Mouse (Mus musculus): ENCODE results near the gene Nckap5. TPM values are rescaled to one million over a fixed set of nuclear protein-coding genes. Genes with fewer than 3 reads are reported as not detected.

The Nckap5 gene
- polyA plus RNA-seq, 1 experiment = not detected

DNA sequence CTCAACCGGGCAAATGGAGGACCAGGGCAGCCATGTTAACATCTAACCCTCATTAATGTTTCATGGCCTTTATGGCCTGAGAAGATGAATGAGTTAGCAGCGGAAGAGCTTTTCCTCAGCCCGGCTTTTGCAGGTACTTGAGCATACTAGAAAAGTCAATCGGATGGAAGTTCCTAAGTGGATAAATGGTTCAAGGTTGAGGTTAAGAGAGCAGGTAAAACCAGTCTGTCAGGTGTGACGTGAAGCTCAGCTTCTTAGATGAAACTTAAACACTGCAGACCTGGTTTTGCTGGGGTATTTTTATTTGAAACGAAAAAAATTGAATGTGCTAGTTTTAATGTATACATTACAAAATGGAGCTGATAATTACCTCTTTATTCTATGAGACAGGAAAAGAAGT is 671.3 kb downstream of the Nckap5 start:
- Histone ChIP-seq H3K79me2 (ENCODE audit: control insufficient read depth, insufficient read depth) (no peaks in the 10 kb centered on the region), H3ac (ENCODE audit: control insufficient read depth, insufficient read length, low read depth) (no peak overlapping the region), H3K27me3 (ENCODE audit: control insufficient read depth, insufficient read depth, insufficient read length) (no peaks in the 10 kb centered on the region), H3K79me3 (ENCODE audit: low read depth) (no peaks in the 10 kb centered on the region), H3K4me3 (ENCODE audit: insufficient read depth, poor library complexity, severe bottlenecking) (no peak overlapping the region), H3K36me3 (ENCODE audit: control insufficient read depth, insufficient read depth) (no peaks in the 10 kb centered on the region)
- TF ChIP-seq CTCF (IDR thresholded peaks at IDR 0.05; ENCODE audit: control insufficient read depth, insufficient read depth, insufficient read length) = no peak
- no peak for TF ChIP-seq MAX (IDR thresholded peaks at IDR 0.05)
- TF ChIP-seq CEBPB (IDR thresholded peaks at IDR 0.05; ENCODE audit: low read depth) = no peak
- TF ChIP-seq MYOG (IDR thresholded peaks at IDR 0.05; ENCODE audit: control insufficient read depth, extremely low read depth, insufficient read length) = no peak
- no peak for TF ChIP-seq MYOD1 (IDR thresholded peaks at IDR 0.05; ENCODE audit: control insufficient read depth, insufficient read length, low read depth)
- no peak for TF ChIP-seq USF1 (IDR thresholded peaks at IDR 0.05; ENCODE audit: low read depth)
- TF ChIP-seq FOSL1 (IDR thresholded peaks at IDR 0.05; ENCODE audit: insufficient read depth, low read length, poor library complexity, severe bottlenecking) = no peak

GRCm38 (mm10) chr1:126155816-126156215 is 674.8 kb downstream of the Nckap5 start:
- H3K4me3 ChIP-seq (ENCODE audit: insufficient read depth, poor library complexity, severe bottlenecking) = no peak overlapping the region
- no peak for TF ChIP-seq CEBPB (IDR thresholded peaks at IDR 0.05; ENCODE audit: low read depth)
- TF ChIP-seq CTCF (IDR thresholded peaks at IDR 0.05; ENCODE audit: control insufficient read depth, insufficient read depth, insufficient read length) = no peak
- no peak for TF ChIP-seq MYOG (IDR thresholded peaks at IDR 0.05; ENCODE audit: control insufficient read depth, extremely low read depth, insufficient read length)
- no peak for TF ChIP-seq USF1 (IDR thresholded peaks at IDR 0.05; ENCODE audit: low read depth)
- TF ChIP-seq MAX (IDR thresholded peaks at IDR 0.05) = no peak
- no peak for TF ChIP-seq MYOD1 (IDR thresholded peaks at IDR 0.05; ENCODE audit: control insufficient read depth, insufficient read length, low read depth)
- TF ChIP-seq FOSL1 (IDR thresholded peaks at IDR 0.05; ENCODE audit: insufficient read depth, low read length, poor library complexity, severe bottlenecking) = no peak

DNA sequence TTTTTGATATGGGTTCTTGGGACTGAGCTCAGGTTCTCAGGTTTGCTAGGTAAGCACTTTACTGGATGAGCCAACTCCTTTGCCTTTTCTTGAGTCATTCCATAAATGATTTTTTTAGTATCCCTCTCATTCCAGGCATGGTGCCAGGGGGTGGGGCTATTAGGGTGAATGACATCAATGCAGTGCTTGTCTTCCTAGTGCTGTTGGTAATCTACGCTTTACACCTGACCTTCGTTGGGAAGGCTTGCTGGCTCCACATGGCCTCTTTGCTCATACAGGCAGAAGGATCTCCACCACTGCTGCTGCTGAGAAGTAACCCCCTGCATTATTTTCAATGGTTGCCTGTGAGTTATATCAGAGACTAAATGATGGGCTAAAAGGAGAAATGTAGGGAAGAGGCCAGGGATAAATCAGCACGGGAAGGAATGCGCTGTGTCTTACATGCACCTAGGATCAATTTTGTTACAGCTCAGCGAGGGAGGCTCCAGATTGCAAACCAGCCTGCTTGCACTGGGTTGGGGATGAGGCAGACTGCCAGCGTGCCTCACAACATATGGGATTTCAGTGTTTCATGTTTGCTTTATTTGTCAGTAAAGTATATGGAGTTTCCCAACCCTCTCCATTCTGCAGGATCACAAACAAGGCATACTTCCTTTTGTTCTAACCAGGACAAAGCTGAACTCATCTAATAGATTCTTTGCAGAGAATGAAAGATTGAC is 676.9 kb downstream of the Nckap5 start:
- no peak for TF ChIP-seq FOSL1 (IDR thresholded peaks at IDR 0.05; ENCODE audit: insufficient read depth, low read length, poor library complexity, severe bottlenecking)
- TF ChIP-seq USF1 (IDR thresholded peaks at IDR 0.05; ENCODE audit: low read depth) = no peak
- no peak for TF ChIP-seq MYOD1 (IDR thresholded peaks at IDR 0.05; ENCODE audit: control insufficient read depth, insufficient read length, low read depth)
- no peak for TF ChIP-seq MYOG (IDR thresholded peaks at IDR 0.05; ENCODE audit: control insufficient read depth, extremely low read depth, insufficient read length)
- TF ChIP-seq CEBPB (IDR thresholded peaks at IDR 0.05; ENCODE audit: low read depth) = no peak
- TF ChIP-seq MAX (IDR thresholded peaks at IDR 0.05) = no peak
- no peak for TF ChIP-seq CTCF (IDR thresholded peaks at IDR 0.05; ENCODE audit: control insufficient read depth, insufficient read depth, insufficient read length)
- H3K27me3 ChIP-seq (ENCODE audit: control insufficient read depth, insufficient read depth, insufficient read length) = no peaks in the 10 kb centered on the region

More at GRCm38 (mm10) chr1:126155816-126156215, 674.8 kb downstream of the Nckap5 start:
- Histone ChIP-seq H3ac (ENCODE audit: control insufficient read depth, insufficient read length, low read depth) (no peak overlapping the region), H3K79me3 (ENCODE audit: low read depth) (no peaks in the 10 kb centered on the region), H3K79me2 (ENCODE audit: control insufficient read depth, insufficient read depth) (no peaks in the 10 kb centered on the region), H3K27me3 (ENCODE audit: control insufficient read depth, insufficient read depth, insufficient read length) (no peaks in the 10 kb centered on the region), H3K36me3 (ENCODE audit: control insufficient read depth, insufficient read depth) (no peaks in the 10 kb centered on the region)

DNA sequence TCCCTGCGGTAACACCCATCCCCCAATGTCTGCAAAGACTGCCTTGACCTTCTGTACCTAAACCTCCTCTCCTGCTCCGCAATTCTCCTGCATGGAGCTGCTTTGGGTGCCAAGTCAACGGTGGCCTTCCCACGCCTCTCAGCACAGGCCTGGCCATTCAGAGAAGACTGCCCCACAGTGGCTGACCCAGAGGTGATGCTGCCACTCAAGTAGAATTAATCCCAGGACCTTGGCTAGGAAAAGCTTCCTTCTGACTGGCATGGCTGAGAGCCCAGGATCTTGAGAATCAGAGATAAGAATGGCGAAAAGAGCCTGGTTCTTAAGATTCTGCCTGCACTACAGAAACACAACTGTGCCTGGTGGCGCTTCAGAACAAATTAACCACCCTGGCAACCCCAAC is 678.4 kb downstream of the Nckap5 start:
- H3ac ChIP-seq (ENCODE audit: control insufficient read depth, insufficient read length, low read depth) = no peak overlapping the region
- no peaks in the 10 kb centered on the region for H3K27me3 ChIP-seq (ENCODE audit: control insufficient read depth, insufficient read depth, insufficient read length)
- H3K79me2 ChIP-seq (ENCODE audit: control insufficient read depth, insufficient read depth) = no peaks in the 10 kb centered on the region
- no peaks in the 10 kb centered on the region for H3K79me3 ChIP-seq (ENCODE audit: low read depth)
- TF ChIP-seq MYOD1 (IDR thresholded peaks at IDR 0.05; ENCODE audit: control insufficient read depth, insufficient read length, low read depth) (no peak), FOSL1 (IDR thresholded peaks at IDR 0.05; ENCODE audit: insufficient read depth, low read length, poor library complexity, severe bottlenecking) (no peak), USF1 (IDR thresholded peaks at IDR 0.05; ENCODE audit: low read depth) (no peak), CTCF (IDR thresholded peaks at IDR 0.05; ENCODE audit: control insufficient read depth, insufficient read depth, insufficient read length) (no peak), MAX (IDR thresholded peaks at IDR 0.05) (no peak), CEBPB (IDR thresholded peaks at IDR 0.05; ENCODE audit: low read depth) (no peak), MYOG (IDR thresholded peaks at IDR 0.05; ENCODE audit: control insufficient read depth, extremely low read depth, insufficient read length) (no peak)
- H3K36me3 ChIP-seq (ENCODE audit: control insufficient read depth, insufficient read depth) = no peaks in the 10 kb centered on the region
- H3K4me3 ChIP-seq (ENCODE audit: insufficient read depth, poor library complexity, severe bottlenecking) = no peak overlapping the region

More for the DNA sequence above, 676.9 kb downstream of the Nckap5 start:
- Histone ChIP-seq H3ac (ENCODE audit: control insufficient read depth, insufficient read length, low read depth) (no peak overlapping the region), H3K4me3 (ENCODE audit: insufficient read depth, poor library complexity, severe bottlenecking) (no peak overlapping the region), H3K79me2 (ENCODE audit: control insufficient read depth, insufficient read depth) (no peaks in the 10 kb centered on the region), H3K36me3 (ENCODE audit: control insufficient read depth, insufficient read depth) (no peaks in the 10 kb centered on the region), H3K79me3 (ENCODE audit: low read depth) (no peaks in the 10 kb centered on the region)

DNA sequence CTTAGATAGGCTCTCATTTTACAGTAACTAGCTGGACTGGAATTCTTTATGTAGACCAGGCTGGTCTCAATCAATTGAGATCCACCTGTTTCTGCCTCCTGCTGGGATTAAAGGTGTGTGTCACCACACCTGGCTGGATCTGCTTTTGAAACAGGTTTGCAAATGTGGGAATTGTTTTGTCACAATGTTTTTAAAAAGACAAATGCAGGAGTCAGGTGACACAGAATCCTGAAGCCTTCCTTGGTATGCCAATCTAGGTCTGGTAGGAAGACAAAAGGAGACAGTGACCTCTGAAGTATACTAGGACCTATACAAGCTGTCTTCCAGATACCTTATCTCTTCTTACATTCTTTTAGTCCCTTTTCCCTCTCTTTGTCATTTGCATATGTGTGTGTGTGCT is 680.6 kb downstream of the Nckap5 start:
- TF ChIP-seq MYOG (IDR thresholded peaks at IDR 0.05; ENCODE audit: control insufficient read depth, extremely low read depth, insufficient read length) (no peak), USF1 (IDR thresholded peaks at IDR 0.05; ENCODE audit: low read depth) (no peak), CTCF (IDR thresholded peaks at IDR 0.05; ENCODE audit: control insufficient read depth, insufficient read depth, insufficient read length) (no peak), MAX (IDR thresholded peaks at IDR 0.05) (no peak), FOSL1 (IDR thresholded peaks at IDR 0.05; ENCODE audit: insufficient read depth, low read length, poor library complexity, severe bottlenecking) (no peak), CEBPB (IDR thresholded peaks at IDR 0.05; ENCODE audit: low read depth) (no peak), MYOD1 (IDR thresholded peaks at IDR 0.05; ENCODE audit: control insufficient read depth, insufficient read length, low read depth) (no peak)
- Histone ChIP-seq H3K27me3 (ENCODE audit: control insufficient read depth, insufficient read depth, insufficient read length) (no peaks in the 10 kb centered on the region), H3K4me3 (ENCODE audit: insufficient read depth, poor library complexity, severe bottlenecking) (no peak overlapping the region), H3ac (ENCODE audit: control insufficient read depth, insufficient read length, low read depth) (no peak overlapping the region), H3K79me3 (ENCODE audit: low read depth) (no peaks in the 10 kb centered on the region), H3K79me2 (ENCODE audit: control insufficient read depth, insufficient read depth) (no peaks in the 10 kb centered on the region), H3K36me3 (ENCODE audit: control insufficient read depth, insufficient read depth) (no peaks in the 10 kb centered on the region)

Measured in C2C12 (cell line).